Mouse (Mus musculus) urinary bladder, postnatal 4 days (tissue): Measurements from ENCODE around the gene Lhx1.

Experiments
- DNase-seq, 2 experiments: peaks; one replicate each; pipeline ENCODE4 v3.0.0; 2021 to 2022; ENCODE audit warnings: low spot score in 2 of 2

Lhx1 gene

GRCm38 (mm10) chr11:84525421-84526274 lies at the start of gene Lhx1:
Lhx1 (minus strand) TSS chr11:84525535.
- no peak for DNase-seq

GRCm38 (mm10) chr11:84574834-84575233 lies 49.5 kb upstream of the Lhx1 start:
- DNase-seq, result no peak

- no peak for DNase-seq
Measured at GRCm38 (mm10) chr11:84573637-84574036, 48.3 kb upstream of the Lhx1 start.

GRCm38 (mm10) chr11:84570812-84571211 lies 45.5 kb upstream of the Lhx1 start:
- no peak for DNase-seq

GRCm38 (mm10) chr11:84570392-84570791 lies 45.1 kb upstream of the Lhx1 start:
- no peak for DNase-seq

GRCm38 (mm10) chr11:84569052-84569751 lies 43.9 kb upstream of the Lhx1 start:
- DNase-seq, result no peak

- no peak for DNase-seq
Measured at GRCm38 (mm10) chr11:84568482-84568881, 43.1 kb upstream of the Lhx1 start.

GRCm38 (mm10) chr11:84566691-84567090 lies 41.4 kb upstream of the Lhx1 start:
- DNase-seq, result no peak

- DNase-seq, result no peak
Measured at GRCm38 (mm10) chr11:84565224-84565623, 39.9 kb upstream of the Lhx1 start.

GRCm38 (mm10) chr11:84563360-84563759 lies 38.0 kb upstream of the Lhx1 start:
- DNase-seq, result no peak

- DNase-seq, result no peak
Measured at GRCm38 (mm10) chr11:84562758-84563347, 37.5 kb upstream of the Lhx1 start.

GRCm38 (mm10) chr11:84561546-84561945 lies 36.2 kb upstream of the Lhx1 start:
- no peak for DNase-seq

GRCm38 (mm10) chr11:84553821-84554450 lies 28.6 kb upstream of the Lhx1 start:
- no peak for DNase-seq

GRCm38 (mm10) chr11:84551296-84551695 lies 26.0 kb upstream of the Lhx1 start:
- no peak for DNase-seq

GRCm38 (mm10) chr11:84549258-84549791 lies 24.0 kb upstream of the Lhx1 start:
- no peak for DNase-seq

GRCm38 (mm10) chr11:84548293-84548692 lies 23.0 kb upstream of the Lhx1 start:
- DNase-seq, result no peak

- DNase-seq, result no peak
Measured at GRCm38 (mm10) chr11:84539981-84540380, 14.6 kb upstream of the Lhx1 start.

GRCm38 (mm10) chr11:84529797-84530703 lies 4.7 kb upstream of the Lhx1 start:
- DNase-seq, result no peak

GRCm38 (mm10) chr11:84529143-84529755 lies 3.9 kb upstream of the Lhx1 start:
- DNase-seq, result no peak
